Mouse (Mus musculus) kidney, postnatal 25 days (tissue): ENCODE results near the gene Tmem262.
"Not testable (repeated sequence)": the region's sequence is repeated elsewhere in the genome, so short reads cannot be mapped to it uniquely, and the experiment has no call there.

Source experiments
- DNase-seq, 2 experiments: peaks; one replicate each; pipeline ENCODE4 v3.0.0; 2021; ENCODE audit warnings: mixed read lengths in 2 of 2

Gene Tmem262

DNA sequence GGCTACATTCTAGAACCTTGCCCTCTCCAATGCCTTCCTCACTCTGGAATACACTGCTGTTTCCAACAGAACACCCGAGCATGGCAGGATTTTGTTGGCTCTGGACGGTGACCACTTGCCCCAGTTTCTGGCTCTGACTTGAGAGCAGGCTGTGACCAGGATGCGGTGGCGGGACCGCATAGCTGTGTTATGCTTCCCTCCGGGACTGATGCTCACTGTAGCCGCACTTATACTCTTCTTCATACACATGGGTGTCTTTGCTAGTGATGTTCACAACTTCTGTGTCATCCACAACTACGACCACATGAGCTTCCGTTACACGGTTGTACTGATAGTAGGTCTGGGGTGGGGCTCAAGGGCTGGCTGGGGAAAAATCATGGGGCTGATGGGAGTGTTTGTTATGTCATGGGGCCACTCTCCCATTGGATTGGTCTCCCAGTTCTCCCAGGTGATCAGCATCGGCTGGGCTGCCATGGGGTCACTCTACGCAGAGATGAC lies at the start of gene Tmem262:
TSS of gene Tmem262 (plus strand) at position 51 of the 498 bp plus-strand sequence.
- DNase-seq: no peak

DNA sequence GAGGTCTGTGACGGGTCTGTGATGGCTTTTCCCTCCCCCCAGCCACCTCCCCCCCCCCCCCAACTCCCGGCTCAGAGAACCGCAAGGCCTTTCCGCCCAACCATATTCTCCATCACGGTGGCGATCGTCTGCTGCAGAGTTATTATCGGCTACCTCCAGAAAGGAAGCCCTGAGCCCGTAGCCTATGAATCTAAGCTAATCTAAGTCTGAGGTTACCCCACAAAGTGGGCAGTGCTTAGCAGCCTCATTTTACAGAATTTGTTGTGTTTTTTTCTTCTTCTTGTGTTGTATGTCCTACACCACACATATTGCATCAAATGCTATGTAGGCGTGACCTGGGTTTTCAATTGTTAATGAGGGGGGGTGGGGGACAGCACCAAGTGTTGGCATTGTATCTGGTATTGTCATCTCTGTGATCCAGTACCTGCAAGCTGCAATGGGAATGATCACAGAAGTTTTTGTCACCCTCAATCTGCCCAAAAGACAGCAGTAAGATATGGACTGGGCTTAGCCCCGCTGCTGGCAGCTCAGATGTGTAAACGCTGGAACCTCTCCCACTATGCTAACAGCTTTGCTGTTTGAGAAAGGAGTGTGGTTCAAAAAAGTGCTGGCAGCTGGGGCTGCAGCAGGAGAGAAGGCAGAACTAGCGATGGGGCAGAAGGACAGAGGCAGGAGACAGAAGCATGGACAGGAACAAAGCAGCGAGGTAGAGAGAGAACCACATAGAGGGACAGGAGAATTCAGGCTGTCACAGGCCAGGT lies 49.1 kb upstream of the Tmem262 start:
- DNase-seq: no peak

DNA sequence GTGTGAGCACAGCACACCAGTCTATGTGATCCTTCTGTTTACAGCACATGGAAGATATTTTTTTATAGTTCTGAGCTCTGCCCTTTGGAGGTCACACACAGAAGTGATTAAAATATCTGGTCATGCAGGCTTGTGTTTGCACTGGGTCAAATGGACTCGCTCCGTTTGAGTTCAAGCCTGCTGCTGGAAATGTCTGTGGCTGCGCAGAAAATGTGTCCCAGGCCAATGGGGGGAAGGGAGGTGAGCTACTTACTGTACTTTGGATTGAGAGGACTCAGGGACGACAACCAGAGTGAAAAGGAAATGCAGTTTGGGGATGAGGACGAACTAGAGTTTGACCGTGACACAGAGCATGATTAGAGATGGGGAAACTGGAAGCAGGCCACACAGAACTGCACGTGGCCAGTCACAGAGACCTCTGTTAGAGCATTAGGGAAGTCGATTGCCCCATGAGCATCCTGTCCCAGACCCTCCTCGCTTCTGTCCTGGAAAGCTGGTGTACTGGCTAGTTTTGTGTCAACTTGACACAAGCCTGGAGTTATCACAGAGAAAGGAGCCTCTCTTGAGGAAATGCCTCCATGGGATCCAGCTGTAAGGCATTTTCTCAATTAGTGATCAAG lies 43.8 kb upstream of the Tmem262 start:
- no peak for DNase-seq

- no peak for DNase-seq
These were observed 42.1 kb upstream of the Tmem262 start for GRCm38 (mm10) chr19:6037695-6038094.

DNA sequence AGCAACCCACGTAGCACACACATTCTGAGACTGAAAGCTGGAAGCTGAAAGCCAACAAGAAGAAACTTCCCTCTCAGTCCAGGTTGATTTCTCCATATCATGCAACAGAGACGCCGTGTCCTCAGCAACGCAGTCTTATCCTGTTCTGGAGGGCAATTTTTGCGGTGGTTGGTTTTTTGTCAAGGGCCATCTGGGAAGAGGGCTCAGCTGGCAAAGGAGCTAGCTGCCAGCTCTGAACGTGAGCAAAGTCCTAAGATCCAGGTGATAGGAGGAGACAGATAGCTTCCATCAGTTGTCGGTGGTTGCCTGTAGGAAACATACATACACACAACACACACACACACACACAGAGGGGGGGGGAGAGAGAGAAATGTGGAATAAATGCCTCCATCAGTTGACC lies 41.5 kb upstream of the Tmem262 start:
- no peak for DNase-seq

- no peak for DNase-seq
These were observed 39.8 kb upstream of the Tmem262 start for GRCm38 (mm10) chr19:6040002-6040401.

- DNase-seq: no peak
These were observed 37.5 kb upstream of the Tmem262 start for GRCm38 (mm10) chr19:6042293-6042692.

DNA sequence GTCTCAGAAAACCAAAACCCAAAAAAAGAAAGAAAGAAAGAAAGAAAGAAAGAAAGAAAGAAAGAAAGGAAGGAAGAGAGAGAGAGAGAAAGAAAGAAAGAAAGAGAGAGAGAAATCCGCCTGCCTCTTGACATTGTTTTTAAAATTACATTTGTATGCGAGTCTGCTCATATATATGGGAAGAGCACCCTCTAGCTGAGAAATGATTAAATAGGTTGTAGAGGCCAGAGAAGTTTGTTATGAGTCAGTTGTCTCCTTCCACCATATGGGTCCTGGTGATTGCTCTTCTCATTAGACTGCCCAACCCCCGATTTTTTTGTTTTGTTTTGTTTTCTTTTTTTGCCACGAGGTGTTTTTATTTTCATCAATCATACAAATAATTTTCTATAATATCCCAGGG lies 35.7 kb upstream of the Tmem262 start:
- not testable (repeated sequence) for DNase-seq

DNA sequence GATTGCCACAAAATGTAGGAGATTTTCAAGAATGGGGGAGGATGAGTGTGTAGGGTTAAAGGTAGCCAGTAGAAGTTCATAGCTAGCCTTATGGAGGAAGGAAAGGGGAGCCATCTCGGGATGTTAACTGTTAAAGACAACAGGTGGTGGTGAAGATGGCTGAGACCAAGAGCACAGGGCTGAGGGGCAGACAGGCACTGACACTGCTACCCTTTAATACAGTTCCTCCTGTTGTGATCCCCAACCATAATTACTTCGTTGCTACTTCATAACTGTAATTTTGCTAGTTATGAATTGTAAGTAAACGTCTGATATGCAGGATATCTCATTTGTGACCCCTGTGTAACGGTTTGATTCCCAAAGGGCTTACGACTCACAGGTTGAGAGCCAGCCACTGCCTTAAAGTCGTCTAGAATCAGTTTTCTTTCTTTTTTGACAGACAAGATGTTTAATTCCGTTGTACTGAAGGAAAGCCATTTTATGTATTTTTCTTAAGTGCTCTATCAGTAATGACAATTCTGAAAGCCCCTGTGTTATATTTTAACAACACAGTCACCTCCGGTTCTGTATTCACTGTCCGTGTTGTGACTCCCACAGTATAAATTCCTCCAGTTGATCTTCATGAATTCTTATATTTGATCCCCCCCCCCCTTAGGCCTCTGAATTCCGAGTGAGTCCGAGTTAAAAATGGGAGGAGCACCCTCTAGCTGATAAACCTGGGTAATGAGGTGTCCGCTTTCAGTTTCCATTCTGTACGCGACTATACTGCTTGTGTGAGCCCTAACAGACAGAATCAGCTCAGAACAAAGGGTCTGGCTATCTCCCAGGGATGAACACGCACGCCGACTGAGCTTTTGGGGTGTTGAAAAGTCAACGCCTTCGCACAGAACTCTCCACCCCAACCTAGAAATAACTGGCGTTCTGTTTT lies 34.2 kb upstream of the Tmem262 start:
- DNase-seq: no peak

- peak; percentile 90 to 95 for DNase-seq
These were observed 33.3 kb upstream of the Tmem262 start, which contains the start of gene Syvn1 for GRCm38 (mm10) chr19:6046294-6047153. TSS of gene Syvn1 (plus strand) at chr19:6046576.

GRCm38 (mm10) chr19:6047154-6047898 lies 32.5 kb upstream of the Tmem262 start:
- DNase-seq: no peak

DNA sequence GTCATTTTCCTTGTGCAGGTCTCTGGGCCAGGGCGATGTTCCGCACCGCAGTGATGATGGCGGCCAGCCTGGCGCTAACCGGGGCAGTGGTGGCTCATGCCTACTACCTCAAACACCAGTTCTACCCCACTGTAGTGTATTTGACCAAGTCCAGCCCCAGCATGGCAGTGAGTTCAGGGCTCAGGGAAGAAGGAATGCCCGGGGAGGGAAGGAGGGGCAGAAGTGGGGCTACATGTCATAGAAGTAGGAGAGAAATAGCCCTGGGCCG lies 32.0 kb upstream of the Tmem262 start:
- DNase-seq: no peak

- no peak for DNase-seq
These were observed 31.0 kb upstream of the Tmem262 start for GRCm38 (mm10) chr19:6048681-6049410.

DNA sequence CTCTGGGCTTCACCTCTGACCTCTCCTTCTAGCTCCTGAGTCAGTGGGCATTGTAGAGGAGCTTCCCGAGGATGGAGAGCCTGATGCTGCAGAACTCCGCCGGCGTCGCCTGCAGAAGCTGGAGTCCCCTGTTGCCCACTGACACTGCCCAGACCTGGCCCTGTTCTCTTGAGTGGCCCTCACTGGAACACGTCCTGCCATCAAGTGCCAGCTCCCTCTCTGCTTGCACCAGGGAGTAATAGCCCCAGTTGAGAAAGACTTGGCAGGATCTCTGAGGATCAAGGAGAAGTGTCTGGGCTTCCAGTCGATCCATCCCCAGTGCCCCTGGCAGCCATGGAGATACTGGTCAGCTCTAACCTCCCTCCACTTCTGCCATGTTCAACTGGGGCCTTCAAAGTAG lies 27.3 kb upstream of the Tmem262 start:
- no peak for DNase-seq

DNA sequence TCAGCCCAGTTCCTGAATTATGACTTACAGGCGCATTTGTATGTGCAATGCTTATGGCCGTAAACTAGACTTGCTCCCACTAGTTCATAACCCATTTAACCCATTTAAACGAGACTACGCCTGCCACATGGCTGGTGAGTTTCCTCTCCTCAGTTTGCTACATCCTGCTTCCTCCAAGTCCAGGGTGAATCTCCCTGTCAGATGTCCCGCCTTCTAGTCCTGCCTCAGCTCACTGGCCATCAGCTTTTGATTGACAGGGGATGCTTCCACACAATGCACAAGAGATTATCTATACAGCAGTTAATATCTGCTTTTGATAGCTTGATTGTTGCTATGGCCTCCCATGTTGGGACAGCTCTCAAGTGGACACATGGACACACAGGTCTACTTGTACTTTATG lies 25.5 kb upstream of the Tmem262 start:
- no peak for DNase-seq

GRCm38 (mm10) chr19:6056696-6057095 lies 23.1 kb upstream of the Tmem262 start:
- peak in 1 of 2 experiments; percentile 36 for DNase-seq

- DNase-seq: peak; percentile 99 to 100
These were observed 22.3 kb upstream of the Tmem262 start, which contains the start of the genes Mrpl49 and Fau for GRCm38 (mm10) chr19:6057313-6058096. TSS of gene Mrpl49 (minus strand) at chr19:6057785. TSS of gene Fau (plus strand) at chr19:6057844.

DNA sequence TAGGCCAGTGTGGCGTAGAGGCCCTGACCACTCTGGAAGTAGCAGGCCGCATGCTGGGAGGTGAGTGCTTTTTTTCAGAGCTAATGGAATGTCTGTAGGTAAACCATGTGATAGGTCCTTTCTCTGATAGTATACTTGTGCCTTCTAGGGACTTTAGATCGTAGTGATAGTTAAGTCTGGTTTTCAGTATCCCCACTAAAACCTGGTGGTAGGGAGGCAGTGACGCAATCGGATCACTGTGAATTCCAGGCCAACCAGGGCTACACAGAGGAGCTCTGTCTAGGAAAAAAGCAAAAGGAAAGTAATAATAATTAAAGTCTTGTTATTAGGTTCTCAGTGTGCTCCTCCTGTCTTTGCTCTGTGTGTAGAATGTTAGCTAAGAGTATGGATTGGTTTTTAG lies 21.3 kb upstream of the Tmem262 start:
- no peak for DNase-seq

DNA sequence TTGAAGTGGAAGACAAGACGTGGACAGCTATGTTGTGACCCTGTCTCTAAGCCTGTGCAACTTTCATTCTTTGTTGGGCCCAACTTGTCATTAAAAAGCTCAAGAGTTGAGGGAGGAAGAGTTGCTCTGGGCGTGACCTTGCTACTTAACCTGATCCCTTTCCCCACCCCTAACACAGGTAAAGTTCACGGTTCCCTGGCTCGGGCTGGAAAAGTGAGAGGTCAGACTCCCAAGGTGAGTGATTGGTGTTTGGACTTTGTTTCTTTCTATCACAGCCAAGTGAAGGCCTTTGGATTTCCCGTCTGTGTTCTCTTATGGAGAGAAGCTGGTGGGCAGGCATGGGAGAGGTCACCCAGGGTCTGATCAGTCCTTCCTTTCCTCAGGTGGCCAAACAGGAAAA lies 20.9 kb upstream of the Tmem262 start:
- DNase-seq: peak in 1 of 2 experiments; percentile 53

DNA sequence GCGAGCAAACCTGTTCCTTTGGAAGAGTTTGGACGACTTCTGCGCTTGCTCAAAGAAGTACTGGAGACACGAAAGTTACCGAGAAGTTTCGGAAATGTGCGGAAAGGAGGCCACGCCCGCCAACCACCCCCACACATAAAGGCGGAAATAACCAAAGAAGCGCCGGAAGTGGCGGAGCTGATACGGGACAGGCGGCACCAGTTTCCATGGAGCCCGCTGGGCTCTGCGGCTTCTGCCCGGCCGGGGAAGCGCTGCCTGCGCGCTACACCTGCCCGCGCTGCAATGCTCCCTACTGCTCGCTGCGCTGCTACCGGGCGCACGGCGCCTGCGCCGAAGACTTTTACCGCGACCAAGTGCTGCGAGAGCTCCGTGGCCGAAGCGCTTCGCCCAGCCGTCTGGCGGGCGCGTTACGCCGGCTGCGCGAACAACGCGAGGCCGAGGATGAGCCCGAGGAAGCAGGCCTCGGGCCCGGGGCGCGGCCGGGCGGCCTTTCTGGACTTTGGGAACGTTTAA lies 18.8 kb upstream of the Tmem262 start, which contains the start of gene Znhit2:
TSS of gene Znhit2 (plus strand) at position 172 of the 513 bp plus-strand sequence.
- peak; percentile 97 for DNase-seq
